Mouse (Mus musculus): ENCODE measurements around the gene Rcvrn.

The Rcvrn gene

GRCm38 (mm10) chr11:67694703-67695376, at the start of gene Rcvrn:
Rcvrn (plus strand) TSS chr11:67695326.
- no peak for DNase-seq

- DNase-seq: no peak
Observed at GRCm38 (mm10) chr11:67647745-67648144, 47.4 kb upstream of the Rcvrn start.

GRCm38 (mm10) chr11:67648651-67649407, 46.3 kb upstream of the Rcvrn start:
- no peak for DNase-seq

DNA sequence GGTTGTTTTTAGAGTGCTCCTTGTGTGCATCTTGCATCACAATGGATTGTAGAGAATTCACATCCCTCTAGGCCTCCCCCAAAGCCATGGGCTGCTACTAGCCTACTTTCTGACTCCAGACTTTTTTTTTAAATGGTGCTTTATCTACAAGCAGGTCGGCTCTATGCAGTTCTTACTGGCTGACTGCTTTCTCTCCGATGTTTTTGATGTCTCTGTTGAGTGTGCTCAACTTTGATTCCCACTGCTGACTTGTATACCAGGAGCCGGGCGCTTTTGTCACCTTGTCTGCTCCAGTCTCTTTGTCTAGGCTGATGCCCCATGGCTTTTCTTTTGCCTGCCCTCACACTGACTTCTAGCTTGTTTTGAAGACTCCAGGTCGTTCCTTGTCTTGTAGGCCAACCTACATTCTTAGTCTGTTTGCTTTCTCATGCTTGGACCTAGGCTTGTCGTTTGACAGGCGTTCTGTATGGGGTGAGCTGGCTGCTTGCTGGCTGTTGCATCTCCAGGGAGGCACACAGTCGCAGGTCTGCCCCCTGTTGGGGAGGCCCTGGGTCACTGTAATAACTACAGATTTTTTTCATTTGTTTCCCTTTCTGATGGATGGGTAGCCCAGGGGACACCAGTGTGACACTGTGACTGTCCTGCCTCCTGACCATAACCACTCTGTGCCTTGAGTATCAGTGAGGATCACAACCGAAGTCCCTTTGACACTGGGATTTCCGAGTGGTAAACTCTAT, 45.0 kb upstream of the Rcvrn start:
- DNase-seq: no peak

GRCm38 (mm10) chr11:67651731-67652130, 43.4 kb upstream of the Rcvrn start:
- DNase-seq: no peak

- DNase-seq: no peak
Observed at GRCm38 (mm10) chr11:67652194-67652892, 42.8 kb upstream of the Rcvrn start.

- no peak for DNase-seq
Observed at GRCm38 (mm10) chr11:67652893-67653255, 42.3 kb upstream of the Rcvrn start.

GRCm38 (mm10) chr11:67653521-67654090, 41.5 kb upstream of the Rcvrn start:
- DNase-seq: no peak

GRCm38 (mm10) chr11:67654514-67654913, 40.6 kb upstream of the Rcvrn start:
- no peak for DNase-seq

DNA sequence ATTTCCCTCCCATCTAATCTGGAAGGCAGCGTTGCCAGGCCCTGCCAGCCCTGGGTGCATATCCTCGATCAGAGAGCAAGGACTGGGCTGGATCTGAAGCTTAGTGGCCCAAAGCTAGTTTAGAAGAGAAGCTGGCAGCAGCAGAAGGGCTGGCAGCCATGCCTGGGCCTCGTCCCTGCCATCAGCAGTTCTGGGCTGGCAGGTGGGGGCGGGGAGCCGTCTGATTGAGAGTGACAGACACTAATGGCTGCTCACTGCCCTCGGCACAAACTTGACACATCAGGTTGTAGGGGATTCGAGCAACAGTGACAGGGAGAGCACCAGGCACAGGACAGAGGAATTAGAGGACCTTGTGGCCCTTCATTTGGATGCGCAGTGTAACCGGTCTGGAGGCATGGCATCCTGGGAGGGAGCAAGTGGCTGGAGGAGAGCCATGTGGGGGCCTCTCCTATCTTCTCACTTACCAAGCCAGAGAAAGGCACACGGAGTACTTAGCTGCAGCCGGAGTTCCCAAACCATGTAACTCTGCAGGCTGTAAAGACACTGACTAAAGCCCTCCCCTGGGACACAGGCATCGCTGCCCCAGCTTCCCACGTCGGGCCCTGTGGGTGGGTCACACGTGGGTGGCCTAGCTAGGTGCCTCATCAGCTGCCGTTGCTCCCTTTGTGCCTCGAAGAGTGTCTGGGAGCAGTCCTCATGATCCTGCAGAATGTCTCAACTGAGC, 39.7 kb upstream of the Rcvrn start:
- DNase-seq: no peak

GRCm38 (mm10) chr11:67656366-67656765, 38.8 kb upstream of the Rcvrn start:
- DNase-seq: no peak

DNA sequence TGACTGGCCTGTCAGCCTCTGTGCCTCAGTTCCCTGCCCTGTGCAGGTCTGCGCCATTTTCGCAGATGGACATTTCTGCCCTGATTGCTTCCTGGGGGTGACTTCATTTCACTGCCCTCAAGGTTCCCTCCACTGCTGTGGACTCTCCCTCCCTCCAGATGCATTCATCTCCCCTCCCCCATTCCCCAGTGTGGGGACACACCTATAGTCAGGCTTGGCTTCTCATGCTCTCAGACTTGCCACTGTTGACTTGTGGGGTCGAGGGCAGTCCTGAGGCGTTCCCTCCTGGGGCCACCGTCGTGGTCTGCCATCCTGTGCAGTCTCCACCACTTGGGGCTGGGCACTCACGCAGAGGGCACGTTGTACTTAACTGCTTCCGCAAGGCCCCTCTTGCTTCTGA, 38.3 kb upstream of the Rcvrn start:
- DNase-seq: no peak

- peak in 1 of 2 experiments; percentile 18 for DNase-seq
Observed at GRCm38 (mm10) chr11:67657685-67658382, 37.3 kb upstream of the Rcvrn start.

- DNase-seq: no peak
Observed at GRCm38 (mm10) chr11:67661465-67661864, 33.7 kb upstream of the Rcvrn start.

- no peak for DNase-seq
Observed at GRCm38 (mm10) chr11:67663437-67663836, 31.7 kb upstream of the Rcvrn start.

- no peak for DNase-seq
Observed at GRCm38 (mm10) chr11:67664261-67664660, 30.9 kb upstream of the Rcvrn start.

DNA sequence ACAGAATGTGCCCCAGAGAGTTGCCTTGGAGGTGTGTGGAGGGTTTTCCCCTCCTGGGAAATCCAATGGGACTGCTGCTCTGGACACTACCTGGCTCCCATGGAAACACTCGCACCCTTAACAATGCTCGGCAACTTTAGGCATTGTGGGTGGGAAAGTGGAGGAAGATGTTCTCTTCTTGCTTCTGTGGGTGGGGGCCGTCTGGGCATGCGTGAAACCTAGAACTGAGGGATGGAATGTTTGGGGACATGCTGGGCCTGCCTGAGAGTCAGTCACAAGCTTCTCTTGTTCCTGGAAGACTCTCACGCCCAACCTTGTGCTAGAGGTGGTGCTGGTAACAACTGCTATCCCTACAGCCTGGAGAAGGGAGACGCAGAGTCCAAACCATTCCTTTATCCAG, 30.2 kb upstream of the Rcvrn start:
- DNase-seq: no peak

GRCm38 (mm10) chr11:67666129-67666528, 29.0 kb upstream of the Rcvrn start:
- DNase-seq: no peak

DNA sequence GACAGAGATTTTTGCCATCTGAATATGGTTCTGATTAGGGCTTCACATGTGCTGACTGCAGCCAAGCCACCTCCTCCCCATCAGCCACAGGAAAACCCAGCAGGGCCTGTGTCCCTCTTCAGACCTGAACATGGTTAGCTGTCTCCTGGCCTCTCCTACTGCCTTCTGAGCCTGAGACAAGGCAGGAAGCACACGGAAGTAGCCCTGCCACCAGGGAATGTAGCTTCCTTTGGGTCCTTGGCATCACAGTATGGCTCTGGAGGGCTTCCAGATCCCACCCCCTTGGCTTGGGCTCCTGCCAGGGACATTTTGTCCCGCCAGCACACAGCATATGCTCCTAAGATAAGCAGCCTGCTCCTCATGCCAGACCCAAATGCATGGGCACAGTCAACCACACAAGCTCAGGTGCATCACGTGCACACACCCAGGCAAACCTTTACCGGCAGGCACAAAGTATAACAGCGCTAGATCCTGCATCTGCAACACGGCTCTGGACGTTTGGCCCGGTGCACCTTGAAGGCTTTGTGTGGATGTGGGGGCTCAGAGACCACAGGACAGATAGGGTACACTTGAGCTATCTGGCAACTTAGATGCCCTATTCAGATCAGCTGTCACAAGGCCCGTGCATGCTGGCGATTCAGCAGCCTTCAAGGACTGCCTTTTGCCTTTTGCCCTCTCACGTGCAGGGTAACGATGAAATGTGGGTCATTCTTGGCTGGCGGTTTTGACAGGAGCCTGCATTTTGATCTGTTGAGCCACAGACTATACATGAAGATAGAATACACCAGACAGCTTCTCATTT, 27.4 kb upstream of the Rcvrn start:
- DNase-seq: no peak

- no peak for DNase-seq
Observed at GRCm38 (mm10) chr11:67668460-67669007, 26.6 kb upstream of the Rcvrn start.

Measured in thymus, adult 18-20 months (tissue).